Mouse (Mus musculus): ENCODE measurements around the gene Gm3435. TPM values are rescaled to one million over a fixed set of nuclear protein-coding genes. Genes with fewer than 3 reads are reported as not detected.

The Gm3435 gene
- 7.4 to 10.8 TPM (median 9.1 TPM) in 4 replicates for total RNA-seq (2023; ENCODE audit: inconsistent age)

GRCm38 (mm10) chr17:15009706-15010413 is at the start of gene Gm3435:
Gm3435 (plus strand) TSS chr17:15010176.

DNA sequence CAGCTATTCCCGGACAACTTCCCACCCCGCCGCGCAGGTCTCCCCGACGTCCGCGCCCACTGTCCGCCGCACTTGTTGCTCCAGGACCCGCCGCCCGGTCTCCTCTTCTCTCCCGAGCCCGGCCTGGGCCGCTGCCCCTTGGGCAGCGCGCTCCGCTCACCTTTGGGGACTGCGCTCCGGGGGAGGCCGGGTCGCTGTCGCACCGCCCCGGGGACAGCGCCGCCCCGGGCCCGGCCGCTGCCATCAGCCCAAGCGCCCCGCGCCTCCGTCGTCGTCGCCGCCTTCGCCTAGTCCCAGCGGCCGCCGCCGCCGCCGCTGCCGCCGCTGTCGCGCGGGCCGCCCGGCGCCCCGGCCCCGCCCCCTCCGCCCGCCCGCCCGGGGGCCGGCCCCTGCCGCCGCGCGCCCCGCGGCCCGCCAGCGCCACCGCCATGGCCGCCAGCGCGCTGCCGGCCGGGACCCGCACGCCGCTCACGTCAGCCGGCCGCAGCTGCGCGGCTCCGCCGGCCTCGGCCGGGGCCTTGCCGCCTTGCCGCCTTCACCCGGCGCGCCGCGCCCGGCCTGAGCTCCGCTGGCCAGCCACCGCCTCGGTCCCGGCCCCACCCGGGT is 48.9 kb upstream of the Gm3435 start, which contains the start of gene Phf10:
Phf10 (minus strand) TSS at position 323 of the 606 bp plus-strand sequence.

DNA sequence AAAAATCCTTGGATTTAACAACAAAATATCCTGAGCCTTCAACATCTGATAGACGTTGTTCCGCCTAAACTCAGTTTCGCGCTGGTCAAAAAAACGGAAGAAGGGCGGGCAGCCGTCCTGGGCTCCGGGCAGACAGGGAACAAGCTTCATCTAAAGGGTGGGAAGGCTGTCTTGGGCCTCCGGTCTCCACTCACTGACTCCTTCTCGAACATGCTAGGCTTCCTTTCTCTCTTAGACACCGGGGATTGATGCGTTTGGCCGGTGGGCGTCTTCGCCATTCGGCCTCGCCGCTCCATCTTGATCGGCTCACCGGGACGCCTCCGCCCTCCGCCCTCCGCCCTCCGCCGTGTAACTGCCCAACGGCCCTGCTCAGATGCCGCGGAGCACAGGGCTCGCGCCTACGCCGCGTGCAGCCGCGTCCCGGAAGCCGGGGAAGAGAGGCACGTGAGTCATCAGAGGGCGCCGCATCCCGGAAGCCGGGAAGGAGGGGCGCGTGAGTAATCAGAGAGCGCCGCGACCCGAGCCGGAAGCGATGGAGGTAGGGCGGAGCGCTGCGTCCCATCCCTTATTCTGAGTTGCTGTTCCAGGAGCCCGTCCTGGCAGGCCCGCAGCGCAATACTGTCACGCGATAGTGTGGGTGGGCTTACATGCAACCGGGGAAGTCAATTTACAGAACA is 31.5 kb upstream of the Gm3435 start, which contains the start of the genes 9030025P20Rik and Gm3417:
9030025P20Rik (plus strand) TSS at position 107 of the 677 bp plus-strand sequence.
Gm3417 (minus strand) TSS at position 429 of the 677 bp plus-strand sequence.

DNA sequence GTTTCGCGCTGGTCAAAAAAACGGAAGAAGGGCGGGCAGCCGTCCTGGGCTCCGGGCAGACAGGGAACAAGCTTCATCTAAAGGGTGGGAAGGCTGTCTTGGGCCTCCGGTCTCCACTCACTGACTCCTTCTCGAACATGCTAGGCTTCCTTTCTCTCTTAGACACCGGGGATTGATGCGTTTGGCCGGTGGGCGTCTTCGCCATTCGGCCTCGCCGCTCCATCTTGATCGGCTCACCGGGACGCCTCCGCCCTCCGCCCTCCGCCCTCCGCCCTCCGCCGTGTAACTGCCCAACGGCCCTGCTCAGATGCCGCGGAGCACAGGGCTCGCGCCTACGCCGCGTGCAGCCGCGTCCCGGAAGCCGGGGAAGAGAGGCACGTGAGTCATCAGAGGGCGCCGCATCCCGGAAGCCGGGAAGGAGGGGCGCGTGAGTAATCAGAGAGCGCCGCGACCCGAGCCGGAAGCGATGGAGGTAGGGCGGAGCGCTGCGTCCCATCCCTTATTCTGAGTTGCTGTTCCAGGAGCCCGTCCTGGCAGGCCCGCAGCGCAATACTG is 31.3 kb downstream of the Gm3435 start, which contains the start of the genes Ermard, Tcte3 and Gm3448:
Ermard (plus strand) TSS at position 34 of the 555 bp plus-strand sequence.
Tcte3 (minus strand) TSS at position 314 of the 555 bp plus-strand sequence.
Gm3448 (minus strand) TSS at position 363 of the 555 bp plus-strand sequence.

Other genes with a start within 250 kb of the Gm3435 start
- not detected in 4 replicates for gene Wdr27, start 67.0 kb upstream of the Gm3435 start, total RNA-seq (2023; ENCODE audit: inconsistent age)
- 17.1 to 24.2 TPM (median 20.5 TPM) in 4 replicates for gene 1600012H06Rik, start 67.0 kb upstream of the Gm3435 start, total RNA-seq (2023; ENCODE audit: inconsistent age)
- gene Phf10, start 48.9 kb upstream of the Gm3435 start, total RNA-seq (2023; ENCODE audit: inconsistent age) = 30.2 to 32.7 TPM (median 32.0 TPM) in 4 replicates
- gene 9030025P20Rik, start 31.7 kb upstream of the Gm3435 start, total RNA-seq (2023; ENCODE audit: inconsistent age) = 20.9 to 25.3 TPM (median 24.0 TPM) in 4 replicates
- gene Gm3417, start 31.4 kb upstream of the Gm3435 start, total RNA-seq (2023; ENCODE audit: inconsistent age) = not detected in 4 replicates
- 142 to 179 TPM (median 168 TPM) in 4 replicates for gene Ermard, start 31.0 kb downstream of the Gm3435 start, total RNA-seq (2023; ENCODE audit: inconsistent age)
- gene Tcte3, start 31.3 kb downstream of the Gm3435 start, total RNA-seq (2023; ENCODE audit: inconsistent age) = 1.1 to 1.6 TPM in 2 of 4 replicates, not detected in the others
- 10.0 to 14.4 TPM (median 11.8 TPM) in 4 replicates for gene Gm3448, start 31.4 kb downstream of the Gm3435 start, total RNA-seq (2023; ENCODE audit: inconsistent age)

All from B cell, adult (primary cell).